Mouse (Mus musculus) testis, adult 2 months (tissue): ENCODE measurements around the gene Ahr.

Source experiments
- CTCF ChIP-seq: fragments of 200-500 bp; IDR thresholded peaks from 2 replicates; pipeline ENCODE4 v1.5.1; 2012; ENCODE audit warnings: low read depth, mild to moderate bottlenecking, inconsistent platforms, low read length, moderate library complexity; ENCODE audit not compliant: control insufficient read depth, insufficient read depth, insufficient replicate concordance
- POLR2A ChIP-seq: fragments of 200-500 bp; IDR thresholded peaks from 2 replicates; pipeline ENCODE4 v1.6.1; 2012; ENCODE audit warnings: low read depth, mild to moderate bottlenecking, inconsistent platforms, low read length, moderate library complexity; ENCODE audit not compliant: control insufficient read depth

DNA sequence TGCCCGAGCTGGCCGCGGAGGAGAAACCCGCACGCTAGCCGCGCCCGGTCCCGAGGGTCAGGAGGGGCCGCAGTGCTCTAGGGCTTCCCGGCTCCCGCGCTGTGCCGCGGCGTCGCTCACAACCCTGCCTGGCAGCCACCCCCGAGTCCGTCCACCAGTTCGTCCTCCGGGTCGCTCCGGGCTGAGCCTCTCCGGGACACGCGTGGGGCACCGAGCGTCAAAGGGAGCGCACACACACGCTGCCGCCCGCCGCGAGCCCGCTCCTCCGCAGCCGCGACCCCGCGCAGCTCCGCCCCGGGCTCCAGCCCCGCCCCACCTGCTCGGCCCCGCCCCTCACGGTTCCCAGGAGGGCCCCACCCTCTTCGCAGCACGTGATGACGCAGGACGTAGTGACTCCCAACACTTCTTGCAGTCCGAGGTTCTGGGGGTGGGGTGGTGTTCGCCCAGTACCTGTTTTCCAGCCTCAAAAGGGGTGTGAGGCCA, at the start of gene Ahr:
- TF ChIP-seq CTCF, result no peak
- peak; percentile 49; the same call in 1 of the 2 replicates for TF ChIP-seq POLR2A
